Mouse (Mus musculus) thymus, adult 18-20 months (tissue): ENCODE data around the gene Card19.

Source experiments
- DNase-seq, 2 experiments: peaks; one replicate each; pipeline ENCODE4 v3.0.0; 2022; ENCODE audit warnings: mixed read lengths in 2 of 2

Gene Card19

DNA sequence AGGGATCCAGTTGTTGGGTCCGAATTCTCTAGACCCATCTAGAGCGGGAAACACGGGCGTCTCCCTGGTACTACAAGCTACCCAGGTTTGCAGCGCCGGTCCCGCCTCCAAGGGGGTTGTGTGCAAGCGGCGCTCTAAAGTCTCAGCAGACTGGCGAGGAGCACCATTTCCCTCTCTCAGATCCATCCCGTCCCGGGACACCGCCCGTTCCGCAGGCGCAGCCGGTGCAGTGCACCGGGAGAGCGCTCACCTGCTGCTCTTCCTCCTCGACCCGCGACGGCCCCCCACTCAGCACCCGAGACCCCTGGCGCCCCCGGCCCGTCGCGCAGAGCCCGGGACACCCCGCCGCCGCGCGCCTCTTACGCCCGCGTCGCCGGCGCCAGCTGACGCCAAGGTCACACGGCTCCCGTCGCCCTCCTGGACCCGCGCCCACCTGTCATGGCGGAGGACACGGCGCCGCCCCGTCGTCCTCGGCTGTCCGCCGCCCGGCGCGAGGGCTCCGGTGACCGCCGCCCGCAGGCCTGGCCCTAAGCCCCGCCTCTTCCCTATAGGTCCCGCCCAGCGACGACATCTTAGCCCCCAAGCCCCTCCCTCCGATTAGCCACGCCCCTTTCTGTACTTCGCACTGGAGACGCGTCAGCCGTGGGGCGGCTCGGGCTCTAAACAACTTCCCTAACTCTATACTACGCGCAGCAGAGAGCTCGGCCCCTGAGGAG, at the start of gene Card19:
TSS of gene Card19 (minus strand) at position 534 of the 716 bp plus-strand sequence.
- peak; percentile 91 to 94 for DNase-seq

GRCm38 (mm10) chr13:49260036-49260722, 44.3 kb upstream of the Card19 start:
- no peak for DNase-seq

GRCm38 (mm10) chr13:49257819-49258313, 42.0 kb upstream of the Card19 start:
- no peak for DNase-seq

DNA sequence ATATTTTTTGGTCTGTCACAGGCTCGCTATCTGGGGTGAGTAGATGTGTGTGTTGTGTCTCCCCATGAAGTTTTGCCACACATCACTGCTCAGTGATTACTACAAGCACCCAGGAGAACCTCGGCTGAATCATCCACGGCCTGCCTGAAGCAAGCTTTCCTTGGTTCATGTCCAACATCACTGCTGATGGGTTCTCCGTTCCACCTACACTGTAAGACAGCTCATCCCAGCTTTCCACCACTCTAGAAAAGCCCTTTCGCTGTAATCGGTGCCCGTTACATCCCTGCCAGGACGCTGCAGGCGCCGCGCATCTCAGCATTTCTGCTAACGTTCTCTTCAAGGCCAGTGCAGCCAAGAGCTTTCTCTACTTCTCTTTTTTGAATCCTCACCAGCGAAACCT, 36.9 kb upstream of the Card19 start:
- DNase-seq: no peak

DNA sequence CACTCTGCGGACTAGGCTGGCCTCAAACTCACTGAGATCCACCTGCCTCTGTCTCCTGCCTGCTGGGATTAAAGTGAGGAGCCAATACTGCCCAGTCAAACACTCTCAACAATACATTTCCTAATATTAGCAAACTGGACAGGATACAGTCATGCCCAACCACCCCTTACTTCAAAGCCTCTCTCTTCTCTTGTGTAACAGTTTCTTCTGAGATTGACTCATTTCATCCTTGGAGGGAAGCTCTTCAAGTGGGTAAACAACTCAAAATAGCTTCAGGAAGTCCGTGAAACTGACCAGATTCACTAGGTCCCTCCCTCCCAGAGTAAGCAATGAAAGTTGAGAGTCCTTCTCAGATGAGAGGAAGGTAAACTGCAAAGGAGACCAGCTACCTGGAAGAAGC, 36.3 kb upstream of the Card19 start:
- DNase-seq: no peak

GRCm38 (mm10) chr13:49250716-49251517, 35.1 kb upstream of the Card19 start:
- no peak for DNase-seq

GRCm38 (mm10) chr13:49249634-49250033, 33.8 kb upstream of the Card19 start:
- DNase-seq: no peak

- DNase-seq: no peak
These were observed 33.1 kb upstream of the Card19 start for GRCm38 (mm10) chr13:49248923-49249322.

GRCm38 (mm10) chr13:49248467-49248862, 32.6 kb upstream of the Card19 start, which contains the start of gene Susd3:
Gene Susd3 (minus strand): TSS chr13:49248706.
- no peak for DNase-seq

- DNase-seq: peak in 1 of 2 experiments; percentile 30
These were observed 32.1 kb upstream of the Card19 start for GRCm38 (mm10) chr13:49247740-49248466.

DNA sequence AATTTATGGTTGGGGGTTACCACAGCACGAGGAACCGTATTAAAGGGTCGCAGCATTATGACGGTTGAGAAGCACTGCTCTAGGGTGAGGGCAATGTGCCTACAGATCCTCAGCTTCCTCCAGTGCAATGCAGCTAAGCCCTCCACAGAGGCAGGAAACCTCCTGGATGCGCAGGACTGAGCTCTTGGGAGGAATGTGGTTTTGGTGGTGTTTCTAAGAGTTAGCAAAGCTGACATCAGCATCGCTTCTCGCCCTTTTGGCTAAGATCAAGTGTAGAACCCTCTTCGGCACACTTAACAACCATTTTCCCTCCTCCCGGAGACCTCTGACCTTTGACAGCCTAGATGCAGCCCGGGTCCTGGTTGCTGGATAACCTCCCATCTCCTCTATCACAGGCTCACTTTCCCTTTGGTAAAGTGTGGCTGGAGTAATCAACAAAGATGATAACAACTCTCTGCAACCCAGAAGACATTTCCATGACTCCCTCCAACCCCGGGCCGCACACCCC, 31.4 kb upstream of the Card19 start:
- DNase-seq: no peak

DNA sequence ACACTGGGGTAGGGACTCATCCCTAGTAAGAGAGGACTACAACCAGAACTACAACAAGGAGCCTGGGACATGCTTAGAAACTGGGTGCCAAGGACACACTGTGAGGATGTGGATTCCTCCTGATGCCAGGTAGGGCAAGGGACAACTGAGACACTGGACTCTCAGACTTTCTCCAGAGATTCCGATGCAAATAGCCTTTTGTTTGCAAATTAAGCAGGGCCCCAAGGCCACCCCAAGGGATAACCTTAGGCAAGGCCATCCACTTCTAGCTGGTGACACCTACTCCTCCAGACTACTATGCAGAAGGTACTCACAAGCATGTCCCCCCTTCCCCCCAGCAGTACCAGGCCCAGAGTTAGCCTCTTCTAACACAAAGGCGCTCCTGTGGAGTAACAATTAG, 30.8 kb upstream of the Card19 start:
- no peak for DNase-seq

DNA sequence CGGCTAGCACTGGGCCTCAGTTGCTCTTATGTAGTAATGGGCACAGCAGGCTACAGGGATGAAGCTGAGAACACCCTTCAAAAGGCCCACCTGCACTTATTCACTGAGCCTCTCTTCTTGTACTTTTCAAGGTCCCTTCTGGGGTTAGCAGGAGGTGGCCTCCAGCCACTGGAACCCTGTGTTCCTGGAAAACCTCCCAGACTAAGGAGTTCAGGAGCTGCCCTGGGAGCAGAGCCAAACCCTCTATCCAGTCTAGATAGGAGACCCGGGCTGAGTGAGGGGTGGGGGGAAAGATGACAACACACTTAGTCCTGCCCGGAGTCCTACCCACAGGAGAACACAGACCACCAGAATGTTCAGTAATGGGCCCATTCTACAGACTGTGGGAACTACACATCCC, 30.2 kb upstream of the Card19 start:
- DNase-seq: no peak

DNA sequence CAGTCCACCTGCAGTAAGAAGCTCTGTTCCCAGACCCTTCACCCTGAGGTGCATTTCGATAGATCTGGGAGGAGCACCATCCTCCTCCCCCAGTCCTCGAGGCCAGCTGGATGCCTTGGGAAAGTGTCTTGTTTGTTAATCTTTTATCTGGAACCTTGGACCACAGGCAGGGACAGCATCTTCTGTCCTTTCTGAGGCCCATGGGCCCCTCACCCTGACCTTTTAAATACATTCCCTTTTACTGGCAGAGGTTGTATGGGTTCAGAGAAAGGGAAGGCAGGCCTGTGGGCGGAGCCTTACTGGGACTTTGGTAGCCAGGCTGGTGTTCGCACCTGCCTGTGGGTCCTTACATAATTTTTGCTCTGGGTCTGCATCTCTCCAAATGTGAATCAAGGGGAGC, 29.4 kb upstream of the Card19 start:
- DNase-seq: no peak

DNA sequence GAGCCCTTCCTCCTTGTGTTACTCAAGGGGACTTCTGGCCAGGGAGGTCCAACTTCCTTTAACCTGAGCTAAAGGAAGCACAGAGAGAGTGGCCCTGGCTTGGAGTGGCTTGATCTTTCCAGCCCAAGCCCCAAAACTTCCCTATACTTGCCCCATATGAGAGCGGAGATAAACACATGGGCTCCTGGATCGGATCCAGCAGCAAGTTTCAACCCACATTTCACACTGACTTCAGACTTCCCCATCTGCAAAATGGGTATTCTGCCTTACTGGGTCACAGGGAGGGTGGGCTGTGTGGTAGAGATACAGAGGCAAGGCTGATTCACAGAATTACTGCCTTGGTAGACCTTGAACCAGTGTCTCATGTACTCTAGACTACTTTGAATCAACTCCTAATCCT, 27.7 kb upstream of the Card19 start:
- DNase-seq: no peak

DNA sequence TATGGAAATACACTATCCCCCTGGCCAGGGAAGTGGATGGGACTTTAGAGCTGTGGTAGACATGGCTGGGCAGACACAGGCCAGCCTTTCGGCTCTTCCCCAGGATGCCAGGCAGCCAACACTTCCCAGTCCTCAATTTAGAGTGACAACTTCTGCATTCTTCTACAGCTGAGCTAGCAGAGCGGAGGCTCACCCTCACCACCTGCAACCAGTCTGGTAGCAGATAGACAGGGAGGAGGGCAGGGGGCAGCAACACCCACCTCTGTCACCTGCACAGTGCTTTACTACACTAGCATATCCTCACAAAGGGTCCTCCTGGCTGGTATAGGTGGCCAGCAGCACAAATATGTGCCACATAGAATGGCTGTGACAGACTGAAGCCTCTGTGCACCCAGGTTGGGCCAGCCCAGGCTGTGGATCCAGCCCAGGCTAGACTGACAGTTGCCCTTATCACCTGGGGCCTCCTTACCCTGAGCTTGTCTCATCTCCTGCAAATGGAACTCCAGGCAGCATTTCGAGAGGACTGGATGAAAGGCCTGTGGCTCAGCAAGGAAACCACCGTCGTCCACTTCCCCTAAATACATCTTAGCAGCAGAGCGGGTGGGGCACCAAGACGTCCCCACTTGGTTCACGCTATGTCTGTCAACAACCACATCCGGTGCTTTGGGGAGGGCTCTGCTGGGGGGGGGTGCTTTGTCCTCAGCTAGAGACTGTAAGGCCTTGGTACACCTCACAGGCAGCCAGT, 26.7 kb upstream of the Card19 start:
- DNase-seq: peak; percentile 73 to 88

- no peak for DNase-seq
These were observed 22.9 kb upstream of the Card19 start for GRCm38 (mm10) chr13:49238737-49239136.

- no peak for DNase-seq
These were observed 21.8 kb upstream of the Card19 start for GRCm38 (mm10) chr13:49237617-49238016.

- DNase-seq: no peak
These were observed 18.9 kb upstream of the Card19 start for GRCm38 (mm10) chr13:49234711-49235110.

DNA sequence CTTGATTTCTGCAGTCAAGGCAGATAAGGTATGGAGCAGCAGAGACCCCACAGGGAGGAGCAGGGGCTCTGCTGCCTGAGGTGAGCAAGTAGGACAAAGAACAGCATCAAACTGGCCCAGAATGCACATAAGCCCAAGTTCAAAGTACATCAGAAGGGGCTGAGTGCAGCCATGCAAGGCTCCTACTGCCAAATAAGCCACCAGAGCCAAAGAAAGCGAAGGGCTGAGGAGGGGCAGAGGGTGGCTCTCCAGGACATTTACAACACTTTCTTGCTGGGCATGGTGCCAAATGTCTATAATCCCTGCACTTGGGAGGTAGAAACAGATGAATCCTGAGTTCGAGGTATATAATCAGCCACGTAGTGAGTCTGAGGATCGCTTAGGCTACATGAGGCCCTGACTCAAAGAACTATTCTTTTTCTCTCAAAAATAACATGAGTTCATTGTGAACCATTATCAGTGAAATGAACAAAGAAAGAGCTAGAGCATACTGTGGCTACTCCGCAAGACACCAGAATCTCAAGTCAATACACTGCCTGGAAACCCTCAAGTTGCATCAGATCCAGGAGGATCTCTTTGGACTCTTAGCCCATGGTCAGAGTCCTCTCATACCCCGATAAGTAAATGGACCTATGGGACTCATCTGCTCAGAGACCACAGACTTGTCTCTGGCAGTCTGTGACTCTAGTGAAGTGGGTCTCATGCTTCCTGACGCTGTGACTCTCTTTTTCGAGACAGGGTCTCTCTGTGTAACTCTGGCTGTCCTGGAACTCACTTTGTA, 18.1 kb upstream of the Card19 start:
- DNase-seq: no peak

- DNase-seq: no peak
These were observed 9.8 kb upstream of the Card19 start for GRCm38 (mm10) chr13:49225633-49226032.
